Mouse (Mus musculus): ENCODE measurements around the gene Gm20388.

DNA sequence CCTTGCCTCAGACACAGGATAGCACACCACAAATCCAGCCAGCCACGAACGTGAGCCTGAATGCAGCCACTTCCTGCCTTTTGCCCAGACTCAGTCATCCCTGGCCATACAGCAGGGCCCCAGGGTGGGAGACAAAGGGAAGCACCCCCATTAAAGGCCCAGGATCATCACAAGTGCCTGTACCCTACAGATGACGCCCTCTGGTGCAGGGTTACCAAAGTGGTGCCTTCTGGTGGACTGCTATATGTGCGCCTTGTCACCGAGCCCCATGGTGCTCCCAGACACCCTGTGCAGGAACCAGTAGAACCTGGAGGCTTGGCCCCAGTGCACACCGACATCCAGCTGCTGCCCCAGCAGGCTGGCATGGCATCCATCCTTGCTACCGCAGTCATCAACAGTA, 2422.9 kb downstream of the Gm20388 start:
- TF ChIP-seq CTCF (IDR thresholded peaks at IDR 0.05; ENCODE audit: low read depth) (no peak), EP300 (IDR thresholded peaks at IDR 0.05; ENCODE audit: low read depth) (no peak)
